Mouse (Mus musculus) left cerebral cortex, postnatal 4 days (tissue): Measurements from ENCODE around the gene Hal. TPM values are rescaled to one million over a fixed set of nuclear protein-coding genes. Genes with fewer than 3 reads are reported as not detected.
"Not testable (repeated sequence)": the region's sequence is repeated elsewhere in the genome, so short reads cannot be mapped to it uniquely, and the experiment has no call there.

Source experiments
- DNase-seq: peaks from one replicate; pipeline ENCODE4 v3.0.0-alpha.2; 2022
- intact Hi-C: fragments of 180-260 bp; cut with DNase I; formaldehyde crosslinking; loops from one replicate; pipeline ENCODE4 v1.15.1; 2025
- total RNA-seq, 2 experiments: library from RNA; stranded (reverse); gene quantifications; 2 replicates each; pipeline ENCODE4 v1.2.3; 2021

The Hal gene
- total RNA-seq, 2 experiments from 2014 or later: 0.28 TPM; not detected in 1

DNA sequence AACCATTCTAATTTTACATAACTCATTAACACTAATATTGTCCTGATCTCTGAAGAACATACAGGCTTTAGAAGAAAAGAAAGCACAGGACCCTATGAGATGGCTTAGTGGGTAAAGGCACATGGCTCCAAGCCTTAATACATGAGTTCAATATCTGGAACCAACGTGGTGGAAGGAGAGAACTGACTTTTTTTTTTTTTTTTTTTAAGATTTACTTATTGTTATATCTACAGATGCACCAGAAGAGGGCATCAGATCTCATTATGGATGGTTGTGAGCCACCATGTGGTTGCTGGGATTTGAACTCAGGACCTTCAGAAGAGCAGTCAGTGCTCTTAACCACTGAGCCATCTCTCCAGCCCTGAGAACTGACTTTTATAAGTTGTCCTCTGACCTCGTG, 69.4 kb downstream of the Hal start:
- intact Hi-C loops, DNase-seq: not testable (repeated sequence)

DNA sequence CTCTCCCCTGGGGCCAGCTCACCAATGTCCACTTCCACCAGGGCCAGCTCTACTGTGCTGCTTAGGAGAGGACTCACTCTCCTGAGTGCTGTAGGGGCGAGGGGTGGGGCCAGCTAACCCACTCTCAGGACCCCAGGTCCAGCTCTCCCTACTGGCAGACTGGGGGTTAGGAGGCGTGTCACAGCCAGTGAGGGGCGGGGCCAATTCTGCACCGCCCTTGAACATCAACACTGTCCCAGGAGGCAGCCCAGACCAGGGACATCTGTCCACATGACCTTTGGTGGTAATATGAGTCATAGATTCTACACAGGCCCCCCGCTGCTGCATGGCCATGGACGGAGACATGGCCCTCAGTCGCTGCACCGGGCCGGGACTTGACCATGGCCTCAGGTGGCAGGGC, 71.2 kb downstream of the Hal start:
- intact Hi-C loops: no loop called here
- no peak for DNase-seq

DNA sequence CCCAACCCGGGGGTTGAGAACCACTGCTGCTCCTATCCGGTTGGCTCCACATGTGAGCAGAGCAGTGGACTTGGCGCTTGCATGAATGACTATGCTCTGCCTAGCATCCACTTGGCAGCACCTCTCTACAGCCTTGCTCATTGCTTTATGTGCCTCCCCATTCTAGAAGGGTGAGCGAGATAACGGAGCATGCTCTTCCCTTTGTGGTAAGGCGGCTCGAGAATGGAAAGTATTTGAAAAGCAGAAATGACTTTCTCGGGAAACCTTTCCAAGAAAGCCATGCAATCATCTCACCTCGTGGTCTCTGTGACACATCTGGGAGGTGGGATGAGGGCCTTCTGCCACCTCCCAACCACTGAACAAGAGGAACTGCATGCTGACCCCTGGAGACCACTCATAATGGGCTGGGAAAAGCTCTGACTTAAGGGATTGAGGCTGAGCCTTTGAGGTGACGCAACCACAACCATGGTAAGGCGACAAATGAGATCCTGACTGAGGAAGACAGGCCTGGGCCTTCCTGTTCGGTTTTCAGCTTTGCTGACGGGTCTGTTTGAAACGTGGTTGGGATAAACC, 76.0 kb downstream of the Hal start:
- DNase-seq: no peak
- intact Hi-C loops: no loop called here

DNA sequence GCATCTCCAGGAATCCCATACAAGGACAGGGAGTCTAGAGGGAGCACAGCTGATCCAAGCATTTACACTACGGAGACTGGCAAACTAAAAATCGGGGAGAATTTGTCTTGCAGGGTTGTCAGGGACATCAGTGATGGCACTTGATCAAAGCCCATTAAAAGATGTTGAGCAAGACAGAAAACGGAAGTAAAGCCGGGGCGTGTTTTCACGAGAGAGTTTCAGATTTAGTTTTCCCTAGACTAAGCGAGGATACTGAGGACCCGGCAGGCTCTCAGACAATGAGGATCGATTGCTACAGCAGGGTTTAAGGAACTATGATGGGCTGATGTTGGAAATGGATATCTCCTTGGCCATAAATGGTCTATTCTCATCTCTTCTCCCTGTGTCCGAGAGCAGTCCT, 78.5 kb downstream of the Hal start:
- no peak for DNase-seq
- intact Hi-C loops: no loop called here

GRCm38 (mm10) chr10:93567841-93568566, 79.4 kb downstream of the Hal start:
- intact Hi-C loops: no loop called here
- no peak for DNase-seq

- no peak for DNase-seq
- intact Hi-C loops: no loop called here
Measured at GRCm38 (mm10) chr10:93568671-93569070, 80.1 kb downstream of the Hal start.

Other genes with a start within 250 kb of the Hal start
- gene Elk3, start 177.6 kb upstream of the Hal start, total RNA-seq: 10 to 100 TPM; 13.4 to 16.0 TPM
- 10 to 100 TPM; 72.9 to 83.9 TPM for gene Lta4h, start 35.4 kb upstream of the Hal start, total RNA-seq
- gene Amdhd1, start 51.3 kb downstream of the Hal start, total RNA-seq: 1 to 10 TPM; 1.1 to 1.4 TPM
- gene Ccdc38, start 51.9 kb downstream of the Hal start, total RNA-seq: not detected
- 10 to 100 TPM; 16.5 to 17.1 TPM for gene Snrpf, start 100.9 kb downstream of the Hal start, total RNA-seq
- gene Ntn4, start 151.9 kb downstream of the Hal start, total RNA-seq: 1 to 10 TPM; 7.3 to 7.7 TPM